Mouse (Mus musculus) left cerebral cortex, postnatal 14 days (tissue): ENCODE data around the gene Mcoln1. TPM values are rescaled to one million over a fixed set of nuclear protein-coding genes. Genes with fewer than 3 reads are reported as not detected.

Source experiments
- DNase-seq, 2 experiments: peaks; one replicate each; pipeline ENCODE4 v3.0.0; 2021 to 2022; ENCODE audit warnings: low spot score in 2 of 2, mixed read lengths in 1 of 2
- intact Hi-C: fragments of 180-260 bp; cut with DNase I; formaldehyde crosslinking; loops from one replicate; pipeline ENCODE4 v1.15.1; 2025
- long read RNA-seq, 2 experiments: library from polyadenylated mRNA; stranded (forward); transcript quantifications; one replicate each; pipeline ENCODE4 v2.0.0; 2021
- total RNA-seq, 2 experiments: library from RNA; stranded (reverse); gene quantifications; 2 replicates each; pipeline ENCODE4 v1.2.3; 2021

The Mcoln1 gene
- total RNA-seq, result 10 to 100 TPM; 79.9 to 81.5 TPM
- long read RNA-seq, experiment 1, transcript Mcoln1-201 (14 exons, 2,065 nt), result major isoform, 13 of 19 reads
- long read RNA-seq, experiment 1, partial matches to known transcripts, result 2 of 19 reads
- long read RNA-seq, experiment 1, other reads (novel, unspliced or antisense), result 3 of 19 reads
- long read RNA-seq, experiment 2, transcript Mcoln1-201 (14 exons, 2,065 nt), result major isoform, 18 of 22 reads
- long read RNA-seq, experiment 2, partial matches to known transcripts, result 3 of 22 reads
- long read RNA-seq, experiment 2, other reads (novel, unspliced or antisense), result 1 of 22 reads

DNA sequence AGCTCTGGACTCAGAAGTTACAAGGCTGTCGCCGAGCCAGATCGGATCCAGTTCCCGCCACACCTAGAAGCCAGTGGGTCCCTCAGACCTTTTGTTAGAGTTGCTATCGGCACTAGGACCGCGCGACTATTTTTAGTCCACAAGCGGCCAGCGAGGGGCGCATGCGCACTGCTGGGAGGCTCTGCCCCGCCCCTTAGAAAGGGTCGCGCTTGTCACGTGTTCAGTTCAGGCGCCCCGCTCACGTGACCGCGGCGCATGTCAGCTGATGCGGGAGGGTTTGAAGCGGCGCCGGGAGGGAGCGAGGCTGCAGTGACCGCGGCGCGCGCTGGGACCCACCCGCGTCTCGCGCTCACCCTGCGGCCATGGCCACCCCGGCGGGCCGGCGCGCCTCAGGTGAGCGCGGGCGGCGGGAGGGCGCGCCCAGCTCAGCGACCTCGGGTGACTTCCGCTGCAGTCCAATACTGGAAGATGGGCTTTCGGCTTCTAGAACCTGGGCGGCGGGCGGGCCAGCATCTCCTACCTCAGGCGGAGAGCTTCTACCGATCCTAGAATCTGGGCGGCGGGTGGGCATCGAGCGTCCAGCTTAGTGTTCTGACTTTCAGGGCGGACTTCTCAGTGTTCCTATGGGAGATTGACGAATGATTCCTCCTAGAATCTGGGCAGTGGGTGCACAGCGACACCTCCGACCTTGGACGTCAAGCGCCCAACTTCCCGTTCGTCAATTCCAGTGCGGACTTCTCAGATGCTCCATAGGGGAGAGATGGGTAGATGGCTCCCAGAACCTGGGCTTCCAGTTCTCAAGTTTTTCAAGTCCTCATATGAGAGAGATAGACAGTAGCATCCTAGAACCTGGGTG, at the start of gene Mcoln1:
Gene Mcoln1, plus strand, starts transcription at position 223 of the 856 bp plus-strand sequence.
- intact Hi-C loops, result no loop called here
- DNase-seq, result peak; percentile 98 to 99

DNA sequence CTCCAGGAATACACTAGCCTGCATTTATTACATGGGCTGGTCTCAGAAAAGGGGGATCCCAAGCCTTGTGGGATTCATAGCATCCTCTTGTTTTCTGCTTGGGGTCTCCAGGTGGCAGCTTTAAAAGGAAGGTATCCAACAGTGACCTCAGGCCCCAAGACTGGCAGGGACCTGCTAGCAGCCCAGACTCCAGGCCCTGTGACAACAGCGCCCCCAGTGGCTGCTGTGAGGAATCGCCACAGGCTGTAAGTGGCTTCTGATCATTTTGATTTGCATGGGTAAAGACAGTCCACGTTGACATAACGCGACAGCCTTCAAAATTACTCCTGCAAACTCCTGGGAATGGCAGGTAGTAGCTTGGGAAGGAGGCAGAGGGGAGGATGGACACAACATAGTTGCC, 49.6 kb upstream of the Mcoln1 start:
- intact Hi-C loops, result loop anchor here (10.0 kb wide), 1 partner anchor 96 kb away; the partner anchor contains the start of gene A430078G23Rik
- DNase-seq, result peak; percentile 42 to 45

DNA sequence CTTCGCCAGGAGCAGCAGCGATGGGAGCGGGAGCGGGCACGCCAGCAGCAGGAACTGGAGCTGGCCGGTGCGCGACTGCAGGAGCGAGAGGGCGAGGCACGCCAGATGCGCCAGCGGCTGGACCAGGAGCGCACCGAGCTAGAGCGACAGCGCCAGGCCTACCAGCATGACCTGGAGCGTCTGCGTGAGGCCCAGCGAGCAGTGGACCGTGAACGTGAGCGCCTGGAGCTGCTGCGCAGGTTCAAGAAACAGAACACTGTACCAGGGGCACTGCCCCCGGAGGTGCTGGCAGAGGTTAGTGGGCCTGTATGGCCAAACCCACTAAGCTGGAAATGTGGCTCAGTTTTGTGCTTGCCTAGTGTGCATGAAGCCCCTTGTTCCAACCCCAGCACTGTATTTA, 48.3 kb upstream of the Mcoln1 start:
- intact Hi-C loops, result loop anchor here (10.0 kb wide), 1 partner anchor 97 kb away; the partner anchor contains the start of gene A430078G23Rik
- no peak for DNase-seq

DNA sequence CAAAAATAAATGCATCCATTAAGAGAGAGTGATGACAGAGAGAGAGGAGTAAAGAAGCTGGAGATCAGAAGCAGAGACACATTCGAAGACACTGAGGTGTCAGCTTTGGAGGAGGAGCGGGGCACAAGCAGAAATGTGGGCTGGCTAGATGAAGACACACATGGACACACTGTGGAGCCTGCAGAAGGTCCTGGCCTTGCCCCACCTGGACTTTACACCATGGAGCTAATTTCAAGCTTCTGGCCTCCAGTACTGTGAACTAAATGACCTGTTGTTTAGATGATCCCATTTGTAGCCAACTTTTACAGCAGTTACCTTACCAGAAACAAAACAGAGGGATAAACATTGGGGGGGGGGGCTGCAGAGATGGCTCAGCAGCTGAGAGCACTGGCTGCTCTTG, 37.0 kb upstream of the Mcoln1 start:
- DNase-seq, result no peak
- intact Hi-C loops, result no loop called here

DNA sequence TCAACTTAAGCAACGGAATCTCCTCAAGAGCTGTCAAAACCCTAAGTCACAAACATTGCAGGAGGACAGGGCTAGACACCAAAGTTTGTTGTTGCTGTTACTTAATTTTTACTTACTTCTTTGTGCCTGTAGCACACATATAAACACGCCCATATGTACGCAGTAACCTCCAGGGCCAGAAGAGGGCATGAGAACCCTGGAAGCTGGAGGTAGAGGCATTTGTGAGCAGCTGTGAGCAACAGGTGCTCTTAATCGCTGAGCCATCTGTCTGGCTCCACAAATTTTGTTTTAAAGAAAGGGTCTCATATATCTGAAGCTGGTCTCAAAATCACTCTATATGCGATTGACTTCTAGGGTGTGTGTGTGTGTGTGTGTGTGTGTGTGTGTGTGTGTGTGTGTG, 35.9 kb upstream of the Mcoln1 start:
- intact Hi-C loops, result no loop called here
- DNase-seq, result peak in 1 of 2 experiments; percentile 52

DNA sequence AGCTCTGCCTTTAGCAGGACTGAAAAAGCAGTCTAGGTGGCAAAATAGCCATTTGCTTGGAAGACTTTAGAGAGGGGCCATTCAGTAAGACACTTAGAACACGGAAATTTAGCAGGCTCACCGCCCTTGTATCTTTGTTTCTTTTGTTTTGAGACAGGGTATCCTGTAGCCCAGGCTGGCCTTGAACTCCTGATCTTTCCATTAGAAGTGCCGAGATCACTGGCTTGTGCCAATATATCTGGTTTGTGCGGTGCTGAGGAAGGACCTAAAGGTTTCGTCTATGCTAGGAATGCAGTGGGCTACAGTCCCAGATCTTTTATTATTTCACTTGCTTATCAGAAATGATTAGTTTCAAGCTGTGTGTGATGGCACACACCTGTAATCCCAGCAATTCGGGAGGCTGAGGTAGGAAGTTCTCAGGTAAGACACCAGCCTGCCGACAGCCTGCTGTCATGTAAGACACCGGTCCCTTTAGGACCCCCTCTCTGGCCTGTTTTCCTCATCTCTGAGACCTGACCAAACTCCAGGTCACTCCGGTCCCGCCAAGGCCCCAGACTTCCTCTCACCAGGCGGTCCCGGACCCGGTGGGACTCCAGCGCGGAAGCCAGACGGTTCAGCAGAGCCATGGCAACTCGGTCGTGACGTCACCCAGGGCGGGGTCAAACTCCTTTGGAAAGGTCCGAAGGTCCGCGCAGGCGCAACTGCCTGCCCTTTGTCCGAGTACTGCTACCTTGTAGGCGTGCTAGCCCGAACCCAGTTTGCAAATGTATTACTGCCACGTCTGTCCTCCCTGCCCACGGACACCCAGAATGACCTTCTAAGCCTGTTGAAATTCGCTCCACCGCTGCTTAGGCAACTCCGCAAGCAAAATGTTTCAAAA, 33.0 kb upstream of the Mcoln1 start, which contains the start of gene Pex11g:
Gene Pex11g, minus strand, starts transcription at position 675 of the 880 bp plus-strand sequence.
- intact Hi-C loops, result no loop called here

DNA sequence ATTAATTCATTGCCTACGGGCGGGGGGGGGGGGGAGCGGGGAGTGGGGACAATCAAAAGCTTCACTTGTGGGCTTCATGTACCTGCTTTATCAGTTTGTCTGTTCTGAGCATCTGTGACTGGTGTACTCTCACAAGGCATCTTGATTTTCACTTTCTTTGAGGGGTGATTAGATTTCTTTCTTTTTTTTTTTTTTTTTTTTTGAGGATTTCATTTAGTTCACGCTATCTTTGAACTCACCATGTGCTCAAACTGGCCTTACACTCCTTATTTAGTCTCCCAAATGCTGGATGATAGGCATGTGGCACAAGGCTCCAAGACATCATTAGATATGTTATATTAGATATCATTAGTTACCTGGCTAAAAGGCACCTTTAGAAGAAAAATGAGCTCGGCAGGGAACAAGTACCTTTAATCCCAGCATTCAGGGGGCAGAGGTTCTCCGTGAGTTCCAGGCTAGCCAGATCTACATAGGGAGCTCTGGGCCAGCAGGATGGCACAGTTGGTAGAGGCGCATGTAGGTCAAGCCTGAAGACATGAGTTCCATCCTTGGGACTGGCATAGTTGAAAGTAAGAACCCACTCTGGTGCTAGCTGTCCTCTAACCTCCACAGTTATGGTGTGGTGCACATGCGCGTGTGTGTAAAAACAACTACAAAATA, 32.2 kb upstream of the Mcoln1 start:
- intact Hi-C loops, result no loop called here
- no peak for DNase-seq

More for the DNA sequence above, 33.0 kb upstream of the Mcoln1 start, which contains the start of gene Pex11g:
- DNase-seq, result peak; percentile 85 to 87

DNA sequence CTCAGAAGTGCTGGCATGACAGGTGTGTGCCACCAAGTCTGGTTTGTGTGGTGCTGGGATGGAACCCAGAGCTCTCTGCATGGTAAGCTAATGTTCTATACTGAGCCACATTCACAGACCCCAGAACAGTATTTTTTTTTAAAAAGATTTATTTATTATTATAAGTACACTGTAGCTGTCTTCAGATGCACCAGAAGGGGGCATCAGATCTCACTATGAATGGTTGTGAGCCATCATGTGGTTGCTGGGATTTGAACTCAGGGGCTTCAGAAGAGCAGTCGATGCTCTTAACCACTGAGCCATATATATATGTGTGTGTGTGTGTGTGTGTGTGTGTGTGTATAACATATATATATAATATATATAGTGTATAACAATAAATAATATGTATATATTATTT, 31.4 kb upstream of the Mcoln1 start:
- DNase-seq, result no peak
- intact Hi-C loops, result no loop called here

DNA sequence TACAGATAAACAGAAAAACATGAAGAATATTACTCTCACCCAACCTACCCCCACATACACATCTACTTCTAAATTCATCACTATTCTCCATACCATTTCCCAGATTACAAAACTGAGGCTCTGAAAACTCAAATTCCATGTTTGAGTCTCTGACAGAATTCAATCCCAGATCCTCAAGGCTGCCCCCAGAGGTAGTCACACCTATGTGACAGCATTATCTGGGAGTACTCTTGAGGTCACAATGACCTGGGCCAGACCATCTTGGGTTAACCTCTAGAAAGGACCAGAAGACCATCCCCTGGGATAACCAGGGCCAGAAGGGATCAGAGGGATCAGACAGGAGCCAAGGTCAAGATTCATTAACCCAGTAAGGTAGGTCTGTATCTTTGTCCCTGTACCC, 29.7 kb upstream of the Mcoln1 start, which contains the start of gene Tex45:
Gene Tex45, plus strand, starts transcription at position 301 of the 400 bp plus-strand sequence.
- no peak for DNase-seq

DNA sequence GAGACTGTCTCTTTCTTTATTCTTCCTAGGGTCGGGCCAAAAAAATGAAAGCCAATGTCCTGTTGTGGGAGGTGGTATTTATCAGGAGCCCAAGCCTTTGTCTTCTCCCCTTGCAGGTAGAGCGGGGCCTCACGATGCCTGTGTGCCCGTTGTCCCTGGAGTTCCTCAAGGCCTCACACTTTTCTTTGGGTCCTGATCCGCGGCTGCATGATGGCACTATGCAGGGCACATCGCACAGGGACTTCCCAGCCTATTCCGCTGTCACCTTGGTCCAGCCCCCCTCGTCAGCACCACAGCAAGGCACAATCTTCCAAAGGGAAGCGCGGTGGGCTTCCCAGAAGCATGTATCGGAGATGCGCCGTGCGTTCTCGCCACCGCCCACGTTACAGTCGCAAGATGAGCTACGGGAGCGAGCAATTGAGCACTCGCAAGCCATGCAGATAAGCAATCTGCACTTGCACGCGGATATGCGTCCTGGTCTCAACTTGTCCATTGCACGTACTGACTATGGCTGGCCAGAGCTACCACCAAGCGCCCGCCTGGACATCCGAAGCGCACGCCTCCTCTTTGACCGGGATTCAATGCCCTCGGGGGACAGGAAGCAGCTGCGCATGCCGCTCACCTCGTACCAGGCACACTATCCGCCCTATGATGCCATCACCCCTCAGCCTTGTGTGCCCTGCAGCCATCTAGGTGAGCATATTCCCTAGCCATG, 24.4 kb upstream of the Mcoln1 start:
- DNase-seq, result peak in 1 of 2 experiments; percentile 22
- intact Hi-C loops, result no loop called here

More for the DNA sequence above, 29.7 kb upstream of the Mcoln1 start, which contains the start of gene Tex45:
- intact Hi-C loops, result no loop called here

DNA sequence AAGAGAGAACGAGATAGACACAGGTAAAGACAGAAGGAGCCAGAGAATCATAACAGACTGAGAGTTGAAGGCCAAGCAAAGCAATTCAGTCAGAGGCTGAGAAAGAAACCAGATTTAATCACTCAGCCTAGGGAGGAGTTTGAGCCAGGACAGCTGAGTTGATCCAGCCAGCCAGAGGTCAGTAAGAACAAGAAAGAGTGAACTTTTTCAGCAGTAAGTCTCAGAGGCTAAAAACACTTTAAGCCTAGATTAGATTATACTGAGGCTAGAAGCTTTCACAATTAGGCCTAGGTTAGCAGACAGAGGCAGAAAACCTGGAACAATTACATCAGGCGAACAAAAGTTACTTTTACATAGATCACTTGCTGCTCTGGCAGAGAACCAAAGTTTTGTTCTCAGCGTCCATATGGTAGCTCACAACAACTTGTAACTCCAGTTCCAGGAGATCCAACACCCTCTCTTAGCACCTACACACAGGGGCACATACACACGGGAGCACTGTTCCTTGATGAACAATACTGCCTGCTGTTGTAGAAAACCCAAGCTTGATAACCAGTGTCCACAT, 20.0 kb upstream of the Mcoln1 start:
- DNase-seq, result no peak
- intact Hi-C loops, result no loop called here

DNA sequence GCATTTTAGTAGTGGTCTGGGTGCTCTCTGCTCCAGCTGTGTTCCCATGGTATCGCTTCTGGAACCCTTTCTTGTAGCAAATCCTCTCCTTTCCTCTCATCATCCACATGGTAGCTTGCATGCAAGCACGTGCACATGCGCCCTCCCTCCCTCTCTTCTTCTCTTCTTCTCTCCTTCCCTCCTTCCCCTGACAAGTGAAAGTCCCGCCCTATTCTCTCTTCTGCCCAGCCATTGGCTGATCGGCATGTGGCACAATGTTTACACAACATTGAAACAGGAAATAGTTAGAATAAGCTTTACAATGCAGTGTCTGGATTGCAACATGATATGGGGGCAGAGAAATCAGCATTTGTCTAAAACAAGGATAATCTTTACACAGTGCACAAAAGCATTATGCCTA, 18.7 kb upstream of the Mcoln1 start:
- intact Hi-C loops, result no loop called here
- no peak for DNase-seq

DNA sequence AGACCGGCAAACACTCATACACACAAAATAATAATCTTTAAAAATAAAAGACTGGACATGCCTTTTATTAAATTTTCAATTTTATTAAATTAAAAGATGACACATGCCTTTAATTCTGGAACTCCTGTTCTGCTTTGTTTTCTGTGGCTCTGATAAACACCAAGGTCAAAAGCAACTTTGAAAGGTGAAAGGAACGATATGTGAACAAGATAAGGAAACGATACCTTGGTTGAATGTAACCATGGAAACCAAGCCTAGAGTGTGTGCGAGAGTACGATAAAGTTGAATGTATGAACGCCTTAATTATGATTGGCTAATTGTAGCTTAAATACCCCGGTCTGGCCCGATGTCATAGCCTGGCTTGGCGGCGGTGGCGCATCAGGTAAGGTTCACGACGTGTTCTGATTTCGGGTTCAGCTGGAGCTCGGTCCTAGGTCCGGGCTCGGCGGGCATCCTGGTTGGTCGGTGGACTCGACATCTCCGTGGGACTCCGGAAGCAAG, 18.0 kb upstream of the Mcoln1 start:
- DNase-seq, result no peak
- intact Hi-C loops, result no loop called here

DNA sequence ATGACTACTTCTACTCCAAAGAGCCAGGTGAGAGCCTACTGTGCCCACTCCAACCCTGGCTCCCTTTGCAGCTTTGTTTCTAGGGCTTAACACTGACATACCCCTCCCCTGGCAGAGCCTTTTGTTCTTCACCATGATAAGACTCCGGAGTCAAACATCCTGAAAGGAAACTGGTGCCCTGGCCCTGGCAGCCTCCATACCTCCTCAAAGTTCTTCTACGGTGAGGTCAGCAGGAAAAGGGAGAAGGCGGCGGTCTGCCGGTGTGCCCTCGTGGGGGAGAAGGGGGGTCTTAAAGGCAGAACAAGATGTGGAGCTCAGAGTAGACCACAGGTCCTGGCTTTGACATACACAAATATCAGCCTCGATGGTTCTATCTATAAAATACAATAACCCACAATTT, 16.7 kb upstream of the Mcoln1 start:
- intact Hi-C loops, result no loop called here
- no peak for DNase-seq

DNA sequence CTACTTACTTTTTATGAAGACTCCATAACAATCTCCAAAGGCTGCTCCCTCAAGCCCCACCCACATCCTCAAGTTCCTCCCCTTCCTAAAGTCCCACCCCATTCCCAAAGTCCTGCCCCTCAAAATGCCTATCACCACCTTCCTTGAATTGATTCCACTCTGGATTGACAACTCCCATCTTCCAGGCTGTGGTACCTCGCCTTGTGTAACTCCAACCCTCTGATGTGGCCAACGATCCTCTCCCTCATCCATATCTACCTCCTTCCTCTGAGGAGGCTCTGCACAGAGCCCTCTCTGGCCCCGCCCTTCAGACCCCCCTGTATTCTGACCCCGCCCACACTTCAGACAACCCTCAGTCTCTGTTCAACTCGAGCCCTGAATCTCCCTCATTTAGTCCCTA, 15.1 kb upstream of the Mcoln1 start:
- intact Hi-C loops, result no loop called here
- no peak for DNase-seq

DNA sequence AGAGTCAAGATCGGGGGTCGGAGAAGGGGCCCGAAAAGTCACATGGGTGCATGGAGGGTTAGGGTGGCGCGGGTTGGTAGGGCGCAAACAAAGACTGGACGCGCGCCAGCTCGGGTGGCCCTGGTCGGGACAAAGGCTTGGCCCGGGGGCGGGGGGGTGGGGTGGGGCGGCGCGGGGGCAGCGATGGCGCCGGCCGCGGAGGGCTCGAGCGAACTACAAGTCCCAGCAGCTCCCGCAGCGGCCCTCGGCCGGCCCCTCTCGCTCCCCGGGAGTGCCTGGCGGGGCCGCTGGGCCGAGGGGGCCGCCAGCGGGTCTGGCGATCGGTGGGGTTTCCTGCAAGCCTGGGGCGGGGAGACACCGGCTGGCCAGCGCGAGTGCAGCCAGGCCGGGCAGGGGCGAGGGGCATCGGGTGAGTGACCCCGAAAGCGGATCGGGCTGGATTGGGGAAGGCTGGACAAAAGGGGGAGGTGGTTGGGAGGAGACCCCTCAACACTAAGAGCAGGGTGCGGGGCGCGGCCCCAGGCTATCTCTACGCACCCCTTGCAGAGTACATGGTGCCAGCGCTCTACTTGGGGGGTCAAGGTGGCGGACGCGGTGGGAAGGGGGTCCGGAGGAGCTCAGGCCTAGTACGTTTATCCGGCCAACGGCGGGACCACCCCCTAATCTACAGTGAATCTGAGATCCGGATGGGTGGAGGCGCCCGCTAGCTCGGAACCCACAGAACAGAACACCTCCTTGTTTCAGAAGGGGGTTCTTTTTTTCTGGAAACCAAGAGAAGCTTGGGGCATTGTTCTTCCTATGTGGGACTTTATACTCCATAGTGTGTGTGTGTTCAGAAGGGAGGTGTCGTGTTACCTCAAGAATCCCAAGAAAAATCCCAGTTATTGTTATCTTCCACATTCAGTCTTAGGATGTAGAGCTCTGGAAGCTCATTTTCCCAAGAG, 7.1 kb upstream of the Mcoln1 start, which contains the start of gene Zfp358:
Gene Zfp358, plus strand, starts transcription at position 238 of the 944 bp plus-strand sequence.
- intact Hi-C loops, result no loop called here
- DNase-seq, result peak; percentile 61 to 75

DNA sequence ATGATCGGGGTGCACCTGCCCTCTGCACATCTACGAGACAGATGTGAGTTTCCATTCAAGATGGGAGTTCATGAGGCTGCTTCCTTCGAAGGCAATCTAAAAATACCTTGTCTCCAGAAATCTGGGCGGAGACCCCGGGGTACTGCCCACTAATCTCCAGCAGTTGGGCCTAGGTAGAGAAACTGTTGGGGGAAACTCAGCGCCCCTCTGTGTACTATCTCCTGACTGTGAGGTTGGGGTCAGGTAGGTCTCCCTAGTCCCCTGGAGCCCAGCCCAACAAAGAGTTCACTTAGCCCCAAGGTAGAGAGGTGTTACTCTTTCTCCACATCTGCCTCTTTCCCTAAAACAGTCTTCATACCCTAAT, 6.4 kb upstream of the Mcoln1 start:
- no peak for DNase-seq
- intact Hi-C loops, result no loop called here
